Mouse (Mus musculus) thymus, adult 18-20 months (tissue): Measurements from ENCODE around the gene Macc1.

Experiments used
- DNase-seq, 2 experiments: peaks; one replicate each; pipeline ENCODE4 v3.0.0; 2022; ENCODE audit warnings: mixed read lengths in 2 of 2

Gene Macc1

GRCm38 (mm10) chr12:119511145-119511544 lies 197.1 kb downstream of the Macc1 start:
- DNase-seq = no peak
